Mouse (Mus musculus) liver, postnatal 0 days (tissue): Measurements from ENCODE around the gene Gfod1. TPM values are rescaled to one million over a fixed set of nuclear protein-coding genes. Genes with fewer than 3 reads are reported as not detected.
A peak's percentile ranks its signal among the peaks of the same experiment; 100 is the strongest.

ENCODE experiments used
- ATAC-seq: fragments of 200-750 bp; cut with Nextera tagmentation; 2 replicates; pipeline ENCODE4 v1.8.0; 2017; ENCODE audit warnings: mild to moderate bottlenecking, moderate library complexity
- DNase-seq: peaks from one replicate; pipeline ENCODE4 v3.0.0-alpha.2; 2016
- H3K27ac ChIP-seq: fragments of 300-500 bp; sonication (generic); 2 replicates; pipeline ENCODE4 v1.5.1; 2014; ENCODE audit warnings: antibody characterized with exemption, moderate library complexity, mild to moderate bottlenecking, low read depth
- H3K27me3 ChIP-seq: fragments of 300-500 bp; sonication (generic); 2 replicates; pipeline ENCODE4 v1.6.1; 2014; ENCODE audit warnings: low read length, control low read depth, mixed read lengths; ENCODE audit not compliant: insufficient read depth
- H3K36me3 ChIP-seq: fragments of 300-500 bp; sonication (generic); replicated peaks from 2 replicates; pipeline ENCODE4 v1.6.1; 2014; ENCODE audit warnings: mild to moderate bottlenecking, control low read depth, low read length, moderate library complexity, mixed read lengths; ENCODE audit not compliant: insufficient read depth
- H3K4me1 ChIP-seq: fragments of 300-500 bp; sonication (generic); 2 replicates; pipeline ENCODE4 v1.6.1; 2014; ENCODE audit warnings: antibody characterized with exemption, mild to moderate bottlenecking, control low read depth; ENCODE audit not compliant: insufficient read depth
- H3K4me2 ChIP-seq: fragments of 300-500 bp; sonication (generic); 2 replicates; pipeline ENCODE4 v1.6.1; 2014; ENCODE audit warnings: low read depth, mild to moderate bottlenecking, low read length, moderate library complexity, mixed read lengths
- H3K4me3 ChIP-seq: fragments of 300-500 bp; sonication (generic); 2 replicates; pipeline ENCODE4 v1.5.1; 2014; ENCODE audit warnings: low read depth, low read length
- H3K9ac ChIP-seq: fragments of 300-500 bp; sonication (generic); replicated peaks from 2 replicates; pipeline ENCODE4 v1.6.1; 2014; ENCODE audit warnings: mild to moderate bottlenecking, moderate library complexity
- H3K9me3 ChIP-seq: fragments of 300-500 bp; sonication (generic); 2 replicates; pipeline ENCODE4 v1.6.1; 2016; ENCODE audit warnings: mild to moderate bottlenecking, control low read depth, low read length, mixed read lengths
- CTCF ChIP-seq: sonication (generic); IDR thresholded peaks from 2 replicates; pipeline ENCODE4 v1.5.1; 2016; ENCODE audit warnings: antibody characterized with exemption, low read depth
- EP300 ChIP-seq: IDR thresholded peaks from 2 replicates; pipeline ENCODE4 v1.6.1; 2016; ENCODE audit warnings: antibody characterized with exemption, low read depth, mild to moderate bottlenecking
- WGBS: fragments of 180-500 bp; shearing (Covaris S2); extraction: QIAGEN DNeasy Blood & Tissue Kit; methylation state at CpG from one replicate; pipeline ENCODE4 v1.1.7; 2014; ENCODE audit not compliant: insufficient replicate concordance; 5-methylcytosine and 5-hydroxymethylcytosine counted together
- polyA plus RNA-seq: library from polyadenylated mRNA; unstranded; fragments of >200 nt; fragmentation: Nextera tagmentation; extraction: Ambion mirVana; gene quantifications from 2 replicates; pipeline ENCODE4 v1.2.1, GENCODE M21; 2015

Gfod1 gene
- polyA plus RNA-seq, 1 experiment from 2014 or later, result 0.81 TPM

DNA sequence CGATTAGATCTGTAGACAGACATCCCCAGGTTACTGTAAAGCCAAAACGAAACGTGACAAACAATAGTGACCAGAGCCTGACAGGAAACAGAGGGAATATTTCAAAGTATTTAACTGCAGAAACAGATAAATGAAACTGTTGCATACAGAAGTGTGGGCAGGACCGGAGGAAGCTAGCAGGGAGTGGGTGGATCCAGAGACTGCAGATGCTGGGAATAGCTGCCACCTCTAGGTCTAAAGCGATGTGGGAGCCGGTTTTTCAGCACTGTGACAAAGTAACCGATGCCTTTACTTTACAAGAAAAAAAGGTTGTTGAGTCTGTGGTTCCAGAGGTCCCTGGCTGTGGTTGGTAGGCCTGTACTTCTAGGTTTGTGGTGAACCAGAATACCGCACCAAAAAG, 34.0 kb upstream of the Gfod1 start:
- ATAC-seq (no peak), DNase-seq (no peak)
- 76% methylated on average over 8 of the region's 8 CpGs for WGBS
- no peak for TF ChIP-seq EP300
- no peak for TF ChIP-seq CTCF
- Histone ChIP-seq H3K4me3 (no peak overlapping the region), H3K9ac (no peak overlapping the region), H3K27ac (0 out of 2 replicates have a peak overlapping the region, but pooled peaks have one; percentile 2), H3K36me3 (no peaks in the 10 kb centered on the region), H3K4me1 (peaks cover 14% of the 10 kb centered on the region), H3K27me3 (no peaks in the 10 kb centered on the region), H3K9me3 (no peaks in the 10 kb centered on the region), H3K4me2 (no peak overlapping the region)

DNA sequence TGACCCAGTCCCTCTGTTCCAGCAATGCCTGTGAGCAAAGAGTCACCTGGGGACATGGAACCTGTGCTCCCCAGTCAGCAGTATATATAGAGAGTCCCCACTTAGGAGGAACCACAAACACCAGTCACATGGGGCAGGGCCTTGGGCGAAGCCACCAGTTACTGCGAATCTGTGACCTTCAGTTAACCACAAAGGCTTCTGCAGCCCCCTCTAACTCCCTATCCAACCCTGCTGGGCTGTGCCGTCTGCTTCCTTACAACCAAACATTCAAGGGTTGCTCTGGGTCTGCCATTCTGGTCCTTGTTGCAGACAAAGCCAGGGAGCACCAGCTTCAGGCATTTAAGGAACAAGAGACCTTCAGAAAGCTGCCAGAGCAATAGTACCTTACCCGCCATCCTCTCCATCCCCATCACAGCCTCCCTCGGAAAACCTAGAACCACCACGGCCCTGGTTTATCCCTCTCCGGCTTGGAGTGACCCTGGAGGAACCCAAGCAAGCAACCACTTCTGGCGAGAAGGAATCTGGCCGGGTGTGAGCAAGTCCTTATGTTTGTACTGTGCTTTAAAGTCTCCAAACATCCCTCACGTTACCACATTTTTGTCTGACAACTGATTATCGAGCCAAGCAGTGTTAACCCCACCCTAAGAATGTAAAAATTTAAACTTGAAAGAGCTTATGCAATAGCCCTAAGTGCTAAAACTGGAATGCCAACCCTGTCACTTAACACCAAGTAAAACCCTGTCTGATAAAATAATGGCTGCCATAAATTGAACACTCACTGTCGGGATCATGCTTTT, 32.7 kb upstream of the Gfod1 start:
- 56% methylated on average over 12 of the region's 12 CpGs for WGBS
- no peak overlapping the region for H3K4me3 ChIP-seq
- no peaks in the 10 kb centered on the region for H3K9me3 ChIP-seq
- peaks cover 14% of the 10 kb centered on the region for H3K4me1 ChIP-seq
- H3K9ac ChIP-seq, result no peak overlapping the region
- H3K36me3 ChIP-seq, result no peaks in the 10 kb centered on the region
- no peak overlapping the region for H3K4me2 ChIP-seq
- no peak overlapping the region for H3K27ac ChIP-seq
- TF ChIP-seq EP300 (no peak), CTCF (no peak)
- H3K27me3 ChIP-seq, result no peaks in the 10 kb centered on the region
- no peak for DNase-seq
- ATAC-seq, result no peak

DNA sequence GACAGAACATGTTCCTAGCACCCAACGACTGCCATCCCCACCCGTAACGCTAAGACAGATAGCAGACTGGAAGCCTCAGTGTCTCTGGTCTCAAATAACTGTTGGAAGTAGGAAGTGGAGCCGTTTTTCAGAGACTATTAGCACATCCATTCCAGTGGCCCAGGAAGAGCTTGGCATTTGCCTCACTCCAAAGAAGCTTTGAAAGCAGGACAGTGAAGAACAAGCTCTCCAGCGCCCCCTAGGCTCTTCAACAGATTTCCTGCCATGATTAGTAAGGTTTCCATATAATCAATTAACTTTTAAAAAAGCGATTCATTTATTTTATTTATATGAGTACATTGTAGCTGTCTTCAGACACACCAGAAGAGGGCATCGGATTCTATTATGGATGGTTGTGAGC, 28.6 kb upstream of the Gfod1 start:
- H3K27me3 ChIP-seq, result no peaks in the 10 kb centered on the region
- DNase-seq (peak; percentile 24), ATAC-seq (no peak)
- TF ChIP-seq CTCF, result peak; percentile 51
- TF ChIP-seq EP300, result no peak
- H3K36me3 ChIP-seq, result no peaks in the 10 kb centered on the region
- H3K4me2 ChIP-seq, result no peak overlapping the region
- no peak overlapping the region for H3K9ac ChIP-seq
- no peaks in the 10 kb centered on the region for H3K9me3 ChIP-seq
- no peak overlapping the region for H3K4me3 ChIP-seq
- 37% methylated on average over 7 of the region's 7 CpGs for WGBS
- H3K27ac ChIP-seq, result no peak overlapping the region
- no peaks in the 10 kb centered on the region; the same call in 1 of the 2 replicates for H3K4me1 ChIP-seq

DNA sequence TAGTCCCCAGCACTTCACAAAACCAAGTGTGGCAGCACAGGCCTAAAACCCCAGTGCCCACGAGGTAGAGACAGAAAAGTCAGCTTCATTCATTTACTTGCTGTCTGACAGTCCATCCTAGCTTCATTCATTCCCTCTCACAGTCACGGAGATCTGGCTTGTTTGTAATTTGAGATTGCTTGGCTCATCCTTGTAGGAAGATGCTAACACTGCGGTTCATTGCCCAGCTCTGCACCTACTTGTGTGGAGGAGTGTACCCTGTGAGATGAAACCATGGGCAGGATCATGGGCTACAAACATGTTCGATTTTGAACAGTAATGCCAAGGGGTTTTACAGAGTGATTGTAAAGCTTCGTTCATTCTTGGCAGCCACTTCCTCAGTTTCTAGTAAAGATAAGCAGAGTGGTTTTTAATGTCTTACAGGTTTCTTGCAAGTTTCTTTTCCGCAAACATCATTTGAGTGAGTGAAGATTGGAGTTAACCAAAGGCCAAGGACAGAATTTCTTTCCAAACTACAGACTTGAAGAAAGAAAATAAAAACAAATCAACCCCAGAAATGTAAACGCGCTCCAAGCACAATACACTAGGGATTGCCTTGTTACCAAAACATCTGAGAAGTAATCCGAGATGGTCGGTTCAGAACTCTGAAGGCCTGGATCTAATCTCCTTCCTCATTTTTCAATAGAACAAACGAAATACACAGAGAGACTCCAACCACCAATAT, 27.9 kb upstream of the Gfod1 start:
- TF ChIP-seq EP300 (no peak), CTCF (no peak)
- H3K4me1 ChIP-seq, result no peaks in the 10 kb centered on the region
- no peaks in the 10 kb centered on the region for H3K27me3 ChIP-seq
- H3K4me3 ChIP-seq, result no peak overlapping the region
- DNase-seq (no peak), ATAC-seq (no peak)
- no peaks in the 10 kb centered on the region for H3K36me3 ChIP-seq
- H3K4me2 ChIP-seq, result no peak overlapping the region
- H3K9me3 ChIP-seq, result no peaks in the 10 kb centered on the region
- H3K9ac ChIP-seq, result no peak overlapping the region
- no peak overlapping the region for H3K27ac ChIP-seq
- WGBS, result 53% methylated on average over 11 of the region's 11 CpGs

DNA sequence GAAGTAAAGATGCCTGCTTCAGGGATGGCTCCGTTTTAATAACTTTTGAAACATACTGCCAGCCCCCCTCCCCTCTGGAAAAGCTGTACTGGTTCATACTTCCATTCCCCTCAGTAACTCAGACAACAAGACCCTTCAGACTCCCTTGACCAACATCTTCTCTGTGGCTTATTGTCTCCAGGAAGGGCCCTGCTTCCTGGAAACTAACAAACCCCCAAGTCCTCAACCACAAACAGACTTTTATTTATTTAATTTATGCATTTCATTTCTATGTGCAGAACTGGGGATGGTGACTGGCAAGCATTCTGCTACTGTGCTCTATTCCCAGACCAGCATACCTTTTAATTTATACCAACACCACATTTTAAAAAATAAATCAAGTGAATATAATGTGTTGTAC, 21.5 kb upstream of the Gfod1 start:
- TF ChIP-seq CTCF (no peak), EP300 (no peak)
- no peak for DNase-seq
- no peak overlapping the region for H3K4me3 ChIP-seq
- no peaks in the 10 kb centered on the region for H3K4me1 ChIP-seq
- ATAC-seq, result no peak
- H3K9ac ChIP-seq, result no peak overlapping the region
- no peak overlapping the region for H3K4me2 ChIP-seq
- 28% methylated on average over 1 of the region's 1 CpGs for WGBS
- H3K36me3 ChIP-seq, result no peaks in the 10 kb centered on the region
- no peaks in the 10 kb centered on the region for H3K27me3 ChIP-seq
- no peak overlapping the region for H3K27ac ChIP-seq
- H3K9me3 ChIP-seq, result no peaks in the 10 kb centered on the region

DNA sequence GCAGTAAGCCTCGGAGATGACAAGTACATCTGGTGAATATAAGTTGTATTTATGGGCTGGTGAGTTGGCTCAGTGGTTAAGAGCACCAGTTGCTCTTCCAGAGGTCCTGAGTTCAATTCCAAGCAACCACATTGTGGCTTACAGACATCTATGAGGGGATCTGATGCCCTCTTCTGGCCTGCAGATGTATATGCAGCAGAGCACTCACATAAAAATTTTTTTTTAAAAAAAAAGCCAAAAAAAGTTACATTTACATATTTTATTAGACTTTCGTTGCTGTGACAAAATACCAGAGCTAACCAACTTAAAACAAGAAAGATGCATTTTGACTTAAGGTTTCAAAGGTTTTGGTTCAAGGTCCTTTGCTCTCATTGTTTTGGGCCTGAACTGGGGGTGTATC, 17.5 kb upstream of the Gfod1 start:
- TF ChIP-seq EP300, result no peak
- TF ChIP-seq CTCF, result peak; percentile 57
- no peaks in the 10 kb centered on the region for H3K36me3 ChIP-seq
- H3K4me2 ChIP-seq, result no peak overlapping the region
- no peak overlapping the region for H3K9ac ChIP-seq
- no peaks in the 10 kb centered on the region for H3K4me1 ChIP-seq
- no peak for DNase-seq
- 60% methylated on average over 2 of the region's 2 CpGs for WGBS
- H3K27ac ChIP-seq, result no peak overlapping the region
- no peak overlapping the region for H3K4me3 ChIP-seq
- no peak for ATAC-seq
- no peaks in the 10 kb centered on the region for H3K27me3 ChIP-seq
- H3K9me3 ChIP-seq, result no peaks in the 10 kb centered on the region
